Mouse (Mus musculus) retina, postnatal 7 days (tissue): ENCODE results near the gene Syngr1.

ENCODE experiments used
- DNase-seq: peaks from one replicate; pipeline ENCODE4 v3.0.0-alpha.2; 2012; ENCODE audit warnings: low read depth, low spot score

The Syngr1 gene

DNA sequence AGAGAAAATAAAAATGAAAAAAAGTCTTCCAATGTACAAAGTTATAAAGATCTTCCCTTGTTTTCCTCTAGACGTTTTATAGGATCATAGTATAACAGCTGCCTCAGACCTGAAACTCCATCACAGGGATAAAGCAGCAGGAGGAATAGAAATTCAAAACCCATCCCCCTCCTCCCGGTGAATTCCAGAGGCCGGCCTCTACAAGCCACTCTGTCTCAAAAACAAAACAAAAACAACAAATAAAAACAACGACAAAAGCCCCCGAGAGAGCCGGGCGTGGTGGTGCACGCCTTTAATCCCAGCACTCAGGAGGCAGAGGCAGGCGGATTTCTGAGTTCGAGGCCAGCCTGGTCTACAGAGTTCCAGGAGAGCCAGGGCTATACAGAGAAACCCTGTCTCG is 979 bp upstream of the Syngr1 start:
- no peak for DNase-seq

- no peak for DNase-seq
Observed at GRCm38 (mm10) chr15:80090741-80091120, 403 bp upstream of the Syngr1 start.

DNA sequence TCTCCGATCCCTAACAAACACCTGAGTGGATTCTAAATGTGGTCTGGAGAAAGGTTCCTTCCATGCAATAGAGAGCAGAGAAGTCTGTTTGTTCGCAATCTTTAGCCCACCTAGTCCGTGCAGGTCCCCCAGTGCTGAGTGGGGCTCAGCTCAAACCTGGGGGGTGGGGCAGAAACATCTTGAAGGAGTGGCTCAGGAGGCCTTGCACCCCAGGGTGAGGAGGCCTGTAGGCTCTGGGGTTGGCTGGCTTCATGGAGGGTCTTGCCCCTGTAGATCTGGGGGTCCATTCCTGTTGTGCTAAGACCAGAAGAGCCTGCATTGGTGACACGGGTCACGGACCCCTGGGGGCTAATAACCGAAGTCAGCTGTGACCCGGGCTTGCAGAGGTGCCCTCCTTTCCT is 907 bp downstream of the Syngr1 start:
- no peak for DNase-seq

DNA sequence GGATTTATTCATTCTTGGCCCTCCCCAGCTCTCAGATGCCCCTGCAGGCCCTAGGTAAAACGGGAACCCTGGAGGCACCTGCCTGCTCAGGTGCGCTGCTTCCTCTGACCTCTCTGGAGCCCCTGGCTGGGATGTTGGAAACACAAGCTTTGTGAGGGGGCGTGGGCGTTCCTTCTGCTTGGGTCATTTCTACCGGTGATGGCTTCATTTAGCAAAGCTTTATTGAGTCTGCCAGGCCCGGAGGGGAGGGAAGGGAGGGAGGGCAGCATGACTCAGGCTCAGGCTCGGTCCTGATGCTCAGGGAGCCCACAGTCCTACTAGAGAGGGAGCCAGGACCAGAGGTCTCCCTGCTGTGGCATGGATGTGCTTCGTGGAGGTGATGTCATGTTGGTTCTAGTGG is 1.5 kb downstream of the Syngr1 start:
- DNase-seq = no peak

- no peak for DNase-seq
Observed at GRCm38 (mm10) chr15:80094201-80094600, 3.1 kb downstream of the Syngr1 start.

DNA sequence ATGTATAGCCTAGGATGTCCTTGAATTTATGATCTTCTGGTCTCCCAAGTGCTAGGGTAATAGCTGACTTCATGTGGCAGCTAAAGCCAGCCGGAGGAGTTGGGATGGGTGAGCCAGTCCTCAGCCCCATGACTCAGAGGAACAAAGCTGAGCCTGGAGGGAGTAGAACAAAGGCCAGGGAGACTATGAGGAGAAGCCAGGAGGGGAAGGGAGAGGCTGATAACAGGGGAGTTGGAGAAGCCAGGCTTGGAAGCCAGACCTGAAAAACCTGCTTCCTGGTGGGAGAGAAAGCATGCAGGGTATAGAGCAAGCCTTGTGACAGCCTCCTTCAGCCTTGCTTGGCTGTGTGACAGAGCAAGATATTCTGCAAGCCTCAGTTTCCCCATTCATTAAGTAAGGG is 4.5 kb downstream of the Syngr1 start:
- no peak for DNase-seq

- no peak for DNase-seq
Observed at GRCm38 (mm10) chr15:80096406-80096805, 5.3 kb downstream of the Syngr1 start.

DNA sequence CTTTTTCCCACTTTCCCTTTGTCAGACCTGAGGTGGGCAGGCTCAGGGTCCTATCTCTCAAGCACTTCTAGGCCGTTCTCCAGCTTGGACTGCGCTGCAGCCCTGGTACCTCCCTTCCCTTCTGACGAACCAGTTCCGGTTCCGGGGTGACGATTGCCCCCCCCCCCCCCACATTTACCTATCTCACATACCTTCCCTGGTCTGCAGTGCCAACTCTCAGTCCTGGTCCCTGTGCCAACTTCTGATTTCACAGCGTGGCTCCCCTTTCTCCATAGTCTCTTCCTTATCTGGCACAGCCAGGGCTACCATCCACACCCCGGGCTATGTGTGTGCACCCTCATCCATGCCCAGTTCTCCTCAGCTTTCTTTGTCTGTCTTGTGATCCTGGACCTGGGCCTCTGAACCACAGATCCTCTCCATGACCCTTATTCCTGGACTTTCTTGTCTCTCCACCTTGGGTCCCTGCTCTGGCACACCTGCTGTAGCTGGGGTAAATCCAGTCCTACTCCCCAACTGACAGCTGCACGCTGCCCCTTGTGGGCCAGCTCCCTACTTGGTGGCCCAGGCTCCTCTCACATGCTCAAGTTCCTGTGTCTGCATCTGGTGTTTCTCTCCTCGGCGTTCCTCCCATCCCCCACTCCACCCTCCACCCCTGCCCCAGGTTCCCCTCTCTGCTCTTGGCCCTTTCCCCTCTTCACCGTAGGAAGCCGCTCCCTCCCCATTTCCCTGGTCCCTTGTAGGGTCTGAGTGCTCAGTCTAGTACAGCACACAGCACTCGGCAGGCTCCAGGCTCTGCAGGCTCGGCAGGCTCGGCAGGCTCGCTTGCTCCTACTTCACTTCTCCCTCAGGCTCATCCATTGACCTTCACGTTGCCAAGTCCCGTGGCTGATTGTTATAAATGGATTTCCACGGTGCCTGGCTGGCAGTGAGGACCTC is 6.1 kb downstream of the Syngr1 start:
- no peak for DNase-seq

DNA sequence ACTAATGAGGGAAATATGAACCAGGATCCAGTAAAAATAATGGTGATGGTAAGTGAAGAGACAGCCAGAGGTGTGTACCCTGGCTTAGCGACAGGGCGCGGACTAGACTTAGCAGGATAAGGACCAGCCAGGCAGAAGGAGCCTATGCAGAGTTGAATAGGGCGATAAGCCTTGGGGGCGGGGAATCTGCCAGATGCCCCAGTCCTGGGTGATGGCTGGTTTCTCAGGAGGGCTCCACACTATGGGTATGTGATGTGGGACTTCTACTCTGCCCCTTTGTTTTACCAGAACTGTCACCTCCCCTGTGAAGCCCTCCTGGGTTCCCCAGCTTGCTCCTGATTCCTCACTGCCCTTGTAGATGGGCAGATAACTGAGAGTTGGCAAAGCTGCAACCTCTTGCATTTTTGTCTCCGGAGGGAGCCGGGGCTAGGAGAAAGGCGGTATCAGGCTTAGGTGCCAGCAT is 6.9 kb downstream of the Syngr1 start:
- DNase-seq = no peak

- DNase-seq = no peak
Observed at GRCm38 (mm10) chr15:80098809-80099208, 7.7 kb downstream of the Syngr1 start.

DNA sequence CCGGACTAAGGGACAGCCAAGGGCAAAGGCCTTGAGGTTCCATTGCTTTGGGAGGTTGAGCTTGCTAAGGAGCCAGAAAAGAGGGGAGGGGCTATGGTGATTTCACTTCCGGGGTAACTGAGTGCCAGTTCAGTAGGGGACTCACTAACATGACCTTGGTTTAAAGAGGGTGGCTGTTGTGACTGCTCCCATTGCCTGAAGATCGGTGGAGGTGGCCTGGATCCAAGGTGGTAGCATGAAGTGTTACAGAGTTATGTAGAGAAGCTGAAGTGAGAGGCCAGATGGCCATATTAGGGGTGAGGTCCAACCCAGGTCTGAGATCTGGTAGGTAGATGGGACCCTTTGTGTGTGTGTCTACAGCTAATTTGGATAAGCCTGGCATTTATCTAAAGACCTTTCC is 8.3 kb downstream of the Syngr1 start:
- DNase-seq = no peak

DNA sequence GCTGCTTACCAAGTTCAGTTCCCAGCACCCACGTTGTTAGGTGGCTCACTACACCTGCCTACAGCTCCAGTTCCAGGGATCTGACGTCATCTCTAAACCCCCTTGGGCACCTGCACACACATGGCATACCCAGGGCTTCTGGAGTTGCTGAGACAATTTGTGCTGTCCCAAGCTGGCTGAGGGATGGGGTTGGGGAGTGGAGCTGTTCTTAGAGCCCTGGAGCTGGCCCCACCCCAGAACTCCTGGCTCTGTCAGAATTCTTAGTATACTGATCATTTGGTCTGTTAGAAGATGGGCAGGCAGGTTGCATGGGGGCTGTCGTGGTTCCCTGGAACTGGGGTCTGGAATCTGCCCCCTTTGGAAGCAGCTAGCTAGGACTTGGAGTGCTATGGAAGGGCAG is 9.1 kb downstream of the Syngr1 start:
- DNase-seq = no peak

- DNase-seq = no peak
Observed at GRCm38 (mm10) chr15:80100871-80101270, 9.7 kb downstream of the Syngr1 start.

DNA sequence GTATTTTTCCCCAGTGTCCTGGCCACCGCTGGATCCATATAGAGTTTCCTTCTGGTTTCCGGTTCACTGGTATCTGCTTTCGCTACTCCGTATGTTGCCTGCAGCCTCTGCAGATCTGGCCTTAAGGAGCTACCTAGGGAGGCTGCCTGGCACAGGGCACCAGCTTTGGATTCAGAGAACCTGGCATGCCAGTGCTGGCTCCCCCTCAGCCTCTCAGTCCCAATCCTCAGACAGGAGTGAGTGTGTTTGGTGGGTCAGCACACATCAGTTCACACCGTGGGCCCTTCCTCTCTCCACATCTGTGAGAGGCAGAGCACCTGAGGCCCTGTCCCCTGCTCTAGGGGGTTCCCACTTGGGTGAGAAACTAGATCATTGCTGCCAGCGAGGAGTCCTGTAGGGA is 10.4 kb downstream of the Syngr1 start:
- no peak for DNase-seq

DNA sequence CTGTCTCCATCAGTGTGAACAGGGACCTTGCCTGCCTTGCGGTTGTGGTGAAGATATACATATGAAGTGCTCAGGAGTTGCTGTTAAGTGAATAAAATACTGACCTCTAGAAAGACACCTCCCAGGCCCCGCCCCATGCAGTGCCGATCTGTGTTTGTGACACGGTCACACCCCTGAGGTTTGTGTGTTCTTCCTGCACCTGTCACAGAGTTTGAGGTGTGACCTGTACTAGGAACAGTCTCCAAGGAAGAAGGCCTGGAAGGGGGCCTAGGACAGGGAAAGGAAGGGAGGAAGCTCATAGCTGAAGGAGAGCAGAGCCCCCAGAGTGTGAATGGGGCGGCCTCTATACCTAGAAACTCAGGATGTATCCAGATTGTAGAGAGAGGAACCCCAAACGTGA is 11.4 kb downstream of the Syngr1 start:
- no peak for DNase-seq

GRCm38 (mm10) chr15:80105490-80106410 is 14.6 kb downstream of the Syngr1 start:
- no peak for DNase-seq

GRCm38 (mm10) chr15:80107143-80107542 is 16.0 kb downstream of the Syngr1 start:
- DNase-seq = no peak

DNA sequence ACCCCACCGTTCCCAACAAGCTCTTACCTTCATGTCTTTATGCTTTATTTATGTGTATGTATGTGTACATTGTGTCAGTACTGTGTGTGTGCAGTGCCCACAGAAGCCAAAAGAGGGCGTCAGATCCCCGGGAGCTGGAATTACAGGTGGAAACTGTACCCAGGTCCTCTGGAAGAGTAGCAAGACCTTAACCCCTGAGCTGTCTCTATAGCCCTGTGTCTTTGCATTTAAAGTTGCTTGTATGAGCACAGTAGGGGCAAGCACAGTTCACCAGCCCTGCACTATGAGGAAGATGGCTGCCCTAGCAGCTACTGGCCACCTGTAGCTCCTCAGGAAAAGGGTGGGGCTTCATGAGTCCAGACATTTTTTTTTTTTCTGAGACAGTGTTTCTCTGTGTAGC is 16.4 kb downstream of the Syngr1 start:
- DNase-seq = no peak

GRCm38 (mm10) chr15:80111436-80111835 is 20.3 kb downstream of the Syngr1 start:
- no peak for DNase-seq

- no peak for DNase-seq
Observed at GRCm38 (mm10) chr15:80112499-80112898, 21.4 kb downstream of the Syngr1 start.

DNA sequence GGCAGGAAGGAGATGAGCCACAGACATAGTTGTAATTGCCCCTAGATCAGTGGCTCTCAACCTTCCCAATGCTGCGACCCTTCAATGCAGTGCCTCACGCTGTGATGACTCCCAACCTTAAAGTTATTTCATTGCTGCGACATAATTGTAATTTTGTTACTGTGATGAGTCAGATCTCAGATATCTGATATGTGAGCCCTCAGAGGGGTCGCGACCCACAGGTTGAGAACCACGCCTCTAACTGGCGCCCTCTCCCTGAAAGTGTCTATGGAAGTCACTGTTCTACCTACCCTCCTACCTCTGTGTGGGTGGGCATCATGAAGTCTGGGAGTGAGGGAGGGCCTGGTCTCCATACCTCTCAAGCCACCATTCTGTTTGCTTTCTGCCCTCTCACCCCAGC is 23.3 kb downstream of the Syngr1 start:
- DNase-seq = no peak

DNA sequence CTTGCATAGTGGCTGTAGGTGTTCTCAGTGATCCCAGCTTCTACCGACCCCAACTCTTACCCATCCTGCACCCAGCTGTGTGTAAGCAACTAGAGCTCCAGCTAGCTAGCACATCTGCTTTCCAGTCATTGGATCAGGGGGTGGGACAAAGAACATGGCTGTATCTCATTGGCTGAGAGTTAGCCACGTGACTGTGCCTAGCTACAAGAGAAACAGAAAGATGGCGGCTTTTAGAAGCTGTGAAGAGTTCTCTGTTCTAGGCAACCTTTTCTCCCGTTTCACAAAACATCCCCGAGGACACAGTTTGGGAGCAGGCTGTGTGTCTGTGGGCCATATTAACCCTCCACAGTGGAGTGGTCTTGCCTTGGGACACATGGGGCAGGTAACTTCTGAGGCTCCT is 24.1 kb downstream of the Syngr1 start:
- DNase-seq = no peak
